Mouse (Mus musculus) naive thymus-derived CD4-positive, alpha-beta T cell, adult 2 months (primary cell): ENCODE results near the gene Itpka.
"Not testable (repeated sequence)": the region's sequence is repeated elsewhere in the genome, so short reads cannot be mapped to it uniquely, and the experiment has no call there.

ENCODE experiments used
- DNase-seq: peaks from one replicate; pipeline ENCODE4 v3.0.0-alpha.2; 2011; ENCODE audit warnings: low read depth

Itpka gene

GRCm38 (mm10) chr2:119741581-119742411 lies at the start of gene Itpka:
Itpka (plus strand) TSS chr2:119742337.
- peak; percentile 90 for DNase-seq

DNA sequence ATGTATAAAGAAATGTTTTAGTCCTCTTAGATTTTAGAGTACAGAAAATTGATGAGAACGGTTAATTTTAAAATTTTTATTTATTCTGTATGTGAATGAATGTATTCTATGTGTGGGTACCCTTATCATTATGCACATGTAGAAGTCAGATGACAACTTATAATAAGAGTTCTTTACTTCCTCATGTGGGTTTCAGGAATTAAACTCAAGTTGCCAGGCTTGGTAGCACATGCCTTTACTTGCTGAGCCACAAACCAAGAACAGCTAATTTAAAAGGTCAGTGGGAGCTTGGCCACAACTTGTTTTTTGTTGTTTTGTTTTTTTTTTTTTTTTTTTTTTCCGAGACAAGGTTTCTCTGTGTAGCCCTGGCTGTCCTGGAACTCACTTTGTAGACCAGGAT lies 47.3 kb upstream of the Itpka start:
- no peak for DNase-seq

DNA sequence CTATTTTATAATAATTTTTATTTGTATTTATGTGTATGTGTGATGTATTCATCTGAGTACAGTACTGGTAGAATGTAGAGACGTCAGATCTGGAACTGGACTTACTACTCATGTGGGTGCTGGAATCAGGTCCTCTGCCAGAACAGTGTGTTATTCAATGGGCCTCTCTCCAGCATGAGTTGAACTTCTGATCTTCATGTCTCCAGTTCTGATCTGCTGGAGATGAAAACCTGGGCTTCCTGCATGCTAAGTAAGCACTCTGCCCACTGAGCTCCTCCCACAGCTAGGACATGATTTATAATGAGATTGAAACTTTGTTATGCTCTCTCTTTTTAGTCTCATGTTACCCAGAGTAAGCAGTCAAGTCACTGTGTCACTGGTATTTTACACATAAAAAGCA lies 46.0 kb upstream of the Itpka start:
- no peak for DNase-seq

DNA sequence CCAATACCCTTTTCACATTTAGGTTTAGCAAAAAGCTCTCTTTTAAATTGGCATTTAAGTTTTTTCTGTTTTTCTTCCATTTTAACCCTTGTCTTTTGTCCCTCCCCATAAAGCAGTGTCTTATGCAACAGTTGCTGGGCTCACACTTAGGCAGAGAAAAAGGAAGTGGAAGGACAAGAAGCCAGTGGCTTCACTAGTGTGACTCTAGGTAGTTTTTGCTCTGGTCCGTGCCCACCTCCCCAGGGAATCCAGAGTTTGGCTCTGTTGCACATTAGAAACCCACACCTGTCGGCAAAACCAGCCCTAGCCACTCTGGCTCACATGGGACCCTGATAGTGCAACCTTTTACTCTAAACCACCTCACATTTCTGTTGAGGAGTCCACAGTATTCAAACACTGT lies 43.7 kb upstream of the Itpka start:
- no peak for DNase-seq

GRCm38 (mm10) chr2:119699962-119700361 lies 42.2 kb upstream of the Itpka start:
- DNase-seq, result no peak

DNA sequence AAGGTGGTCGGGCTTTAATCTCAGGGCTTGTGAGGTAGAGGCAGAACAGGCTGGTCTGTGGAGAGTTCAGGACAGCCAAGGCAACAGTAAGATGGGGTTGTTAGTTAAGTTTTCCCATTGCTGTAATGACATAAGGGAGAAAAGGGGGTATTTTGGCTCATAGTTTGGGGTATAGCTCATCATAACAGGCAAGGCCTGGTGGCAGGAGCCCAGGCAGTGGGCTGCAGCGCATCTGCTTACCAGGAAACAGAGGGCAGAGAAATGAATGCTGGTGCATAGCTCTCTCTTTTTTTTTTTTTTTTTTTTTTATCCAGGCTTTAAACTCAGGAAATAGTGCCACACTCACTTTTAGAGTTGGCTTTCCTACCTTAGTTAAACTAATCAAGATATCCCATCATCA lies 39.0 kb upstream of the Itpka start:
- no peak for DNase-seq

DNA sequence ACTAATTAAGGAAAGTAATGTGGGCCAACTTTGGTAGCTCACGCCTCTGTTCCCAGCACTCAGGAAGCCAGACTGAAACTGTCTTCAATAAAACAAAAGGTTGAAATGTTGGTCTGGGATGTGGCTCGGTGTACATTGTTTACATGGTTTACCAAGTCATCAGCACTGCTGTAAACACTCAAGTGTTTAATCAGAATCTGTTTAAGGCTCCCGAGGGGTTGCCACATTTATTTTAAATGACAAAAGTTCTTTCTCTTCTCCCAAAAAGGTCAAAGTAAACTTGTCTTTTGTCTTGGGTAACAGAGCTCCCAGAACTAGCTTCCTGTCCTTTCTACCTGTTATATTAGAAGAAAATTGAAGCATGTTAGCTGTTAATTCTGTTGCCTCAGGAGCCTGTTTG lies 34.5 kb upstream of the Itpka start:
- no peak for DNase-seq

DNA sequence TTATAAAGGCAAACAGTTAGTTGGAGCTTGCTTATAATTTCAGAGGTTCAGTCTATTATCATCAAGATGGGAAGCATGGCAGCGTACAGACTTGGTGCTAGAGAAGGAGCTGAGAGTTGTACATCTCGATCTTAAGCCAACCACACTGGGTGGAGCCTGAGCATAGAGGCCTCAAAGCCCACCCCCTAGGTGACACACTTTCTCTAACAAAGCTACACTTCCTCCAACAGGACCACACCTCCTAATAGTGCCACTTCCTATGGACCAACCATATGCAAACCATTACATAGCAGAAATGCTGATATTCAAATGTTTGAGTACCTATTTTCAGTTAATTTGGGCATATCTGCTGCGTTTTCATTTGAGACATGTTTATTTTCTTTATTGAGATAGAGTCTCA lies 32.1 kb upstream of the Itpka start:
- no peak for DNase-seq

GRCm38 (mm10) chr2:119715868-119716267 lies 26.3 kb upstream of the Itpka start:
- DNase-seq, result not testable (repeated sequence)

DNA sequence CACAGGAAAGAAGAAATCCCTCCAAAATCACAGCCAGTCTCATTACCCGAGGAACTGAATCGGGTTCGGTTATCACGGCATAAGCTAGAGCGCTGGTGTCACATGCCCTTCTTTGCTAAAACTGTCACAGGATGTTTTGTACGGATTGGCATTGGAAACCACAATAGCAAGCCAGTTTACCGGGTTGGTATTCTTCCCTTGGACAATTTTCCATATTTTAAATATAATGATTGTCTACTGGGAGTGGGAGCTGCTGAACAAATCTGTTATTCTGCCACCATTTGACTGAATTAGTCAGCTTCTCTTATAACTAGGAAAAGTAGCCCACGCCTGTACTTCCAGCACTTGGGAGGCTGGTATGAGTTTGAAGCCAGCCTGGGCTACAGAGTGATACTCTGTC lies 21.1 kb upstream of the Itpka start:
- no peak for DNase-seq

DNA sequence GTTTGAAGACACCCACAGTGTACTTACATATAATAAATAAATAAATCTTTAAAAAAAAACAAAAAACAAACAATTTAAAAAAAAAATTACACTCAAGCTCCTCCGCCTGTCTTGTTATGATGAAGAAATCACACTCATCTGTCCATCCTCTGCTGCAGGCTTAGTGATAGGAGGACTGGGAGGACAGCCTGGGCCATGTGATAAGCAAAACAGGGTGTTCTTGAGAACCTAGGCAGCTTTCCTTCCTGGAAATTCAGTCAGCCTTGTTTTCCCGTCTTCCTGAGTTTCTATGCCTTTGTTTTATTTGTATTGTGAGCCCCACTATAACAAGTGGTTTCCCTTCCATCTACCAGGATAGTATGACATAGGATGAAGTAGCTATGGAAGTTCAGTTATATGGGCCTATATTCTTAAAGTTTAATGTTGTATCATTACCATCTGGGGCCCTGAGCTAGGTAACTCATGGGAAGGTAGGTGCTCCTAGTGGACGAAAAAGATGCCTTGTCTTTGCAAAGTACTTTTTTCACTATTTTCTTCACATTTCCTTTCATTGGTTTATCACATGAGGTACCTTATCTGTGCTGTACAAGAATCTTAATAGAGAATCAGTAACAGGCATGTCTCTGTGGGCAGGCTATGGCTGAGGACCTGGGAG lies 14.2 kb upstream of the Itpka start:
- DNase-seq, result no peak

DNA sequence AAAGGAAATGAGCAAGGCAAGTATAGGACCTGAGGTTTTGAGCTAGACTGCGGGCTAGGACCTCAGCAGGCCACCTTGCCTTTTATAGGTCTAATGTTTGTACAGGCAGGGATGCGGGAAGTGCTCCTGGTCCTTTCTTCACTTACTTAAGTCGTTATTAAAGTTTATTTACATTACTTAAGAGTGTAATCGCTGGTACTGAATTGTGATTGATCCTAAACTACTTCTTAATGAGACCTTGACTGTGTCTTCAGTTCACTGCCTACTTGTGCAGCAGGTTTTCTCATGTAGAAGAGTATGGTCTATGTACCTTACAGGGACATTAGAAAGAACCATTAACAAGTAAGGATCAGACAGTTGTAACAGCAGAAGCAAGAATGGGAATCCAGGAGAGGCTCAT lies 11.4 kb upstream of the Itpka start:
- no peak for DNase-seq

DNA sequence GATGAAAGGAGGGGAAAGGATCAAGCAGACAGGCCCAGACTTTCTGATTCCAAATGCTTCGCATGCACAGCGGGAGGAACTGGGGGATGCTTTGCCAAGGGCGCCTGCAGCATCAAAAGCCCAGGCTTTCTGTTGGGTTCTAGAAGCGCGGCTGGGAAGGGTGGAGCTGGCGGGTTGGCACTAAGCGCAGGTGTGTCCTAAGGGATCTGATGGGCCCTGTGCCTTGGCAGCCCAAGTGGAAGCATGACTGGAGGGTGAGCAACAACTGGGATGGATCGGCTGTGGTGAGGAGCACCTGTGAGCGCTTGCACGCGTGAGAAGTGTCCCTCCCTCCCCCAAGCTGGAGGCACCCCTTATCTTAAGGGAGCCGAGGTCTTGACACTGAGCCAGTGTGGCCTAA lies 5.0 kb upstream of the Itpka start:
- DNase-seq, result no peak

GRCm38 (mm10) chr2:119740567-119740966 lies 1.6 kb upstream of the Itpka start:
- no peak for DNase-seq

- peak; percentile 74 for DNase-seq
Measured at GRCm38 (mm10) chr2:119742461-119743175, 481 bp downstream of the Itpka start.

DNA sequence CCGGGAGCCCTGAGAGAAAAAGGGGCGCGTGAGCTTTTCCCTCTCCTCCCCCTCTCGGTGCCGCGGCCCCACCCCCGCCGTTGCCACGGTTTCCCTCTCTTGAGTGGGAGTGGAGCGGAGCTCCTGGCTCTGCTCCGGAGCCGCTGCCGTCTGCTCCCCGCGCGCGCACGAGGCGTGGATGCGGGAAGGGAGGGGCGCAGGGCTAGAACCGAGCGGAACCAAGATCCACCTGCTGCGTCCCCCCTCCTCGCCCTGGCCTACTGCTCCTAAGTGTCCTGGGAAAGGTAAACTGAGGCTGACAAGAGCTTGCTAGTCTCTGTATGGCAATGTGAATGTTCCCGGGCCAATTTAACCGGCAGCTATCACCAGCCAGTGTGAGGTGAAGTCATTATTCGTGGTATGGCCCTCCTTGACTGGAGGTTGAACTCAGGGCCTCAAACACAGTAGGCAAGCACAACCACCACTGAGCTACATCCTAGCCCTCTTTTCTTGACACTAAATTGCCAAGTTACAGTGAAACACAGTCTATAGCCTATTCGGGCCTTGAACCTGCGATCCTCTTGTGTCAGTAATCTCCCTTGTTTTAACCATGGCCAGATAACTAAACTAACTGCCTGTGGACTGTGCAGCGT lies 1.2 kb downstream of the Itpka start:
- peak; percentile 36 for DNase-seq

GRCm38 (mm10) chr2:119743808-119744162 lies 1.6 kb downstream of the Itpka start:
- DNase-seq, result no peak

DNA sequence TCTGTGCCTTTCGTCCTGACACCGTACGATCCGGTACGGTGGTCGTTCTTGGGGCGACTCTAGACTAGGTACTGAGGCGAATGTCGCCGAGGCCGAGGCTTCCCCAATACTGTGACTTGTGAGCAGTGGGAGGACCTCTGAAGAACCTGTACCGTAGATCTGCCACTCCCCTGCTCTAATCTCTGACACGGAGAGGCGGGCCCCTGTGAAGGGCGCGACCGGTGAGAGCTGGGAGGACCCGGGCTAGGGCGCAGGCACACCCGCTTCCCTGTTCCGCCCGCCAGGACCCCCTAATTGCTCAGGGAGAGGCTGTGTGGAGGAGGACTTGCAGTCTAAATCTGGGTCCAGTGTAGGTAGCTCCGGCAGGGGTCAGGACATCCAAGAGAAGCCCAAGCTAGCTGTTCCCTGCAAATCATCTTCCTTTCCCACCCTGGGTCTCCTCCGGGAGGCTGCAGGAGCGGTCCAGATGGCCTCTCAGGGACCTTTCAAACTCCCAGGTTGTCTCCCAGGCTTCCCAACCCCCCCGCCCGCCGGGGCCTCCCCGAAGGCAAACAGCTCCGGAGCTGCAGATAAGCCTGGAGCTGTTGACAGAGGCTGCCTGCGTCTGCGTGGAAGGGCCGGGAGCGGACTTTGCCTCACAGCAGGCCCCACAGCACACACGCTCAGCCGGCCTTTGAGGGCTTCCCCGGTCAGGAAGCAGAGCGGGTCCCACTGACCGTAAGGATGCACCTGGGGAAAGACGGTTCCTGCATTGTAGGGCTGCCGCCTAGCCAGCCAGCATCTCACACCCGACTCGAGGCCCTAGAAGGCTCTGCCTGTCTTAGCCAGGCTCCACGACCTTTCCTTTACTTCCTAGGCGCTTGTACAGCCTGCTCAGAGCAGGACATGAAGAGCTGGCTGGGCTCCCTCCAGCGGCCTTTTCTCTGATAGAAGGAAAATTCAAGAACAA lies 2.3 kb downstream of the Itpka start:
- peak; percentile 65 for DNase-seq

DNA sequence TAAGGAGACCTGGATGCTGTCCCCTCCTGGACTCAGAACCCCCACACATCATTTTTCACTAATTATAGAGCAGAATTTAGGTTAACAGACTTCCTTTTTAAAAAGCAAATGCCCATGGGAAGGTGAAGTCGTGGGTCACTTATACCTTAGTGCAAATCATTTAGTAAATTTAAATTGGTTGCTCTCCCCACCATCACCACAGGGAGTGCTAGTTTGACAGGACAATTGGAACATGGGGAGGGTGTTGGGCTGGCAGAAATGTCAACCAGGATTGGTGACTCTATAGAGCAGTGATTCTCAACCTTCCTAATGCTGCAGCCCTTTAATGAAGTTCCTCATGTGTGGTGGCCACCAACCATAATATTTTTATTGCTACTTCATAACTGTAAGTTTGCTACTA lies 3.1 kb downstream of the Itpka start:
- DNase-seq, result peak; percentile 33

DNA sequence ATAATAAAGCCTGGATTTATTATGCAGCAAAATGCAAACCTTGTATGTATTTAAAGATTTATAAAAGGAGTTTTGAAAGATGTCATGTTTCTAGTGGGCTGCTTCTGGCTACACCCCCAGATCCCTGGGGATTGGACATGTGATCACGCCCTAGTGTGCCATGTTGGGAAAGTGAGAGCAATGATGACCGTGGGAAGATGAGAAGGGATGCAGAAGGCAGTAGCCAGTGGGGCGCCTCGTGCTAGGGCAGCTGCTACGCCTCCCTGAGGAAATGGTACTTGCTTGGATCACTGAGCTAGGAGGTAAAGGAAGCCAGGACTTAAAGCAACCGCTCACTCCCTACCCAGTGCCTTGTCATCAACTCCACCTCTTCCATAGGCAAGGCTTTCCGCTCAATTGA lies 5.4 kb downstream of the Itpka start:
- no peak for DNase-seq

GRCm38 (mm10) chr2:119749260-119749659 lies 7.1 kb downstream of the Itpka start:
- no peak for DNase-seq
